Comparison of ENCODE assay signal across 27 mouse cellular contexts in the genomic region with DNA sequence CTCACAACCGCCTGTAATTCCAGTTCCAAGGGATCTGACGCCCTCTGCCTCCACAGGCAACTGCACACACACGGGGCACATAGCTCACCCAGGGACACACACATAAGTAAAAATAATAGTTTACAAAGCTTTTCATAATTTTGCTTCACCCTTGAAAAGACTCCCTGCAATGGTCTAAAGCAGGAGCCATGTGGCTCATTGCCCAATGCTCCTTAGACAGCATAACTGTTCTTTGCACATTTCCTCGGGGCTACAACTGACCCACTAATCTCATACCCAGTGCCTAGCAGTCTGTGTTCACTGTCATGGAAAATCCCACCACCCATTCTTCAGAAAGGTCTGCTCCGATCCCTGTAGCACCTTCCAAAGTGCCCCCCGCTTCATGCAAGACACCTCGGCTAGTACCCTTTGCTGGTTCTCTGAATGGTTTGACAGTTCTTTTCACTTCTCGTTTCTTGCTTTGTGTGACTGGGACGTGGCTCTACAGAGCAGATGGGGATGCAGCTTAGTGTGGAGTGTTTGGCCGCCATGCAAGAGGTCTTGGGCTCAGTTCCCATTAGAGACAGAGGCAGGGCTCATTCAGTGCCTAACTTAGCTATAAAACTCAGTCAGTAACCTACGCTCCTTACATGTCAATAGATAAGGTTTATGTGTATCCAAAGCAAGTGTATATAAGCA. TPM values are rescaled to one million over a fixed set of nuclear protein-coding genes. Genes with fewer than 3 reads are reported as not detected.
DNase-seq lines count a peak whose midpoint lies in the region; ATAC-seq and TF ChIP-seq lines count a peak whose summit lies in the region.
"Had no signal": no experiment of that assay in that cellular context is flagged by ENCODE, and none has a peak within 500 bp of the region (broad histone marks: within the 10 kb centered on the region; RNA-seq: fewer than 3 reads in every experiment).

No protein-coding gene starts in this region.

- peak; percentile 64 to 71 for DNase-seq in cerebellum, postnatal 10 days
- DNase-seq in cerebellum, adult 9-11 months = no peak
- DNase-seq in liver, postnatal 0 days = no peak
- no peak for DNase-seq in layer of hippocampus, postnatal 25 days (ENCODE audit: extremely low spot score in 1 of 2, low spot score in 1 of 2)
- DNase-seq: adrenal gland, postnatal 10 days; cerebellum, adult 8-10 months; gastrocnemius, postnatal 25 days; heart, adult 11 months; heart, postnatal 36 days; kidney, adult 9 months; kidney, postnatal 10 days; left cerebral cortex, postnatal 4 days; lung, embryonic 14.5 days; lung, postnatal 14 days; midbrain, embryonic 14.5 days; thymus, adult 2 months; thymus, postnatal 36 days had no signal

- WGBS in intestine, postnatal 0 days = 94% methylated on average over 11 of the region's 11 CpGs
- 94% methylated on average over 11 of the region's 11 CpGs for WGBS in intestine, embryonic 15.5 days
- WGBS in forebrain, embryonic 16.5 days = 66% methylated on average over 11 of the region's 11 CpGs
- 89% methylated on average over 11 of the region's 11 CpGs for WGBS in liver, postnatal 0 days (ENCODE audit: insufficient replicate concordance)

- H3K4me1 ChIP-seq in intestine, postnatal 0 days (replicated peaks; ENCODE audit: control insufficient read depth, insufficient read depth, low read length) = no peaks in the 10 kb centered on the region
- H3K4me1 ChIP-seq in intestine, embryonic 15.5 days (replicated peaks) = peaks cover 4% of the 10 kb centered on the region; the same call in 1 of the 2 replicates
- H3K4me1 ChIP-seq in forebrain, embryonic 16.5 days (replicated peaks; ENCODE audit: control insufficient read depth, insufficient read depth, low read length) = peaks cover 33% of the 10 kb centered on the region
- peaks cover 30% of the 10 kb centered on the region for H3K4me1 ChIP-seq in liver, postnatal 0 days (ENCODE audit: insufficient read depth)

- H3K4me3 ChIP-seq in intestine, postnatal 0 days (ENCODE audit: low read depth, low read length) = no peak overlapping the region
- no peak overlapping the region for H3K4me3 ChIP-seq in intestine, embryonic 15.5 days (replicated peaks)
- no peak overlapping the region for H3K4me3 ChIP-seq in forebrain, embryonic 16.5 days (replicated peaks; ENCODE audit: low read length)
- H3K4me3 ChIP-seq in liver, postnatal 0 days (ENCODE audit: low read depth, low read length) = no peak overlapping the region
- H3K4me3 ChIP-seq: erythroblast, embryonic 14.5 days; heart, embryonic 10.5 days; heart, embryonic 15.5 days; hindbrain, embryonic 12.5 days had no signal

- TF ChIP-seq EP300 in liver, postnatal 0 days (IDR thresholded peaks at IDR 0.05; ENCODE audit: low read depth) = no peak

- no peak overlapping the region for H3K9ac ChIP-seq in intestine, postnatal 0 days (ENCODE audit: low read depth, low read length)
- H3K9ac ChIP-seq in intestine, embryonic 15.5 days = no peak overlapping the region
- H3K9ac ChIP-seq in forebrain, embryonic 16.5 days (replicated peaks; ENCODE audit: low read depth, low read length) = no peak overlapping the region
- H3K9ac ChIP-seq in liver, postnatal 0 days (replicated peaks) = no peak overlapping the region
- H3K9ac ChIP-seq: heart, embryonic 15.5 days; hindbrain, embryonic 12.5 days; lung, embryonic 14.5 days had no signal

- H3K27ac ChIP-seq in intestine, postnatal 0 days (ENCODE audit: low read depth, low read length) = peak overlapping the region; percentile 28; the same call in 1 of the 2 replicates
- no peak overlapping the region for H3K27ac ChIP-seq in intestine, embryonic 15.5 days
- H3K27ac ChIP-seq in forebrain, embryonic 16.5 days (ENCODE audit: low read length) = peak overlapping the region; percentile 5; the same call in 1 of the 2 replicates
- H3K27ac ChIP-seq in liver, postnatal 0 days (ENCODE audit: low read depth) = peak overlapping the region; percentile 39; the same call in 1 of the 2 replicates
- H3K27ac ChIP-seq: heart, embryonic 10.5 days; heart, embryonic 15.5 days; hindbrain, embryonic 12.5 days; hindbrain, postnatal 0 days had no signal

- peaks cover 88% of the 10 kb centered on the region for H3K36me3 ChIP-seq in intestine, postnatal 0 days (ENCODE audit: control insufficient read depth, insufficient read depth)
- H3K36me3 ChIP-seq in intestine, embryonic 15.5 days = peaks cover 49% of the 10 kb centered on the region
- H3K36me3 ChIP-seq in forebrain, embryonic 16.5 days (ENCODE audit: control insufficient read depth, insufficient read depth) = peaks cover 54% of the 10 kb centered on the region
- peaks cover 85% of the 10 kb centered on the region for H3K36me3 ChIP-seq in liver, postnatal 0 days (replicated peaks; ENCODE audit: insufficient read depth, low read length)

- no peak for TF ChIP-seq CTCF in intestine, postnatal 0 days (IDR thresholded peaks at IDR 0.05; ENCODE audit: low read depth)
- no peak for TF ChIP-seq CTCF in liver, postnatal 0 days (IDR thresholded peaks at IDR 0.05; ENCODE audit: low read depth)

- ATAC-seq in intestine, postnatal 0 days = no peak
- no peak for ATAC-seq in intestine, embryonic 15.5 days
- peak; percentile 48 for ATAC-seq in forebrain, embryonic 16.5 days
- no peak for ATAC-seq in liver, postnatal 0 days
- ATAC-seq: hindbrain, postnatal 0 days; intestine, embryonic 16.5 days had no signal

- no peaks in the 10 kb centered on the region for H3K27me3 ChIP-seq in intestine, postnatal 0 days (replicated peaks; ENCODE audit: control insufficient read depth, insufficient read depth, low read length)
- no peaks in the 10 kb centered on the region for H3K27me3 ChIP-seq in intestine, embryonic 15.5 days (replicated peaks)
- no peaks in the 10 kb centered on the region for H3K27me3 ChIP-seq in forebrain, embryonic 16.5 days (replicated peaks; ENCODE audit: control insufficient read depth, insufficient read depth, low read length)
- no peaks in the 10 kb centered on the region for H3K27me3 ChIP-seq in liver, postnatal 0 days (ENCODE audit: insufficient read depth, low read length)
- H3K27me3 ChIP-seq: heart, embryonic 15.5 days; hindbrain, embryonic 12.5 days had no signal

- H3K4me2 ChIP-seq in intestine, postnatal 0 days (replicated peaks; ENCODE audit: low read depth) = no peak overlapping the region
- H3K4me2 ChIP-seq in intestine, embryonic 15.5 days (replicated peaks) = no peak overlapping the region
- H3K4me2 ChIP-seq in forebrain, embryonic 16.5 days (ENCODE audit: low read length) = no peak overlapping the region
- no peak overlapping the region for H3K4me2 ChIP-seq in liver, postnatal 0 days (ENCODE audit: low read depth, low read length)
- H3K4me2 ChIP-seq: heart, embryonic 15.5 days; hindbrain, embryonic 12.5 days; lung, embryonic 14.5 days had no signal

- no peaks in the 10 kb centered on the region for H3K9me3 ChIP-seq in intestine, postnatal 0 days (ENCODE audit: control insufficient read depth)
- H3K9me3 ChIP-seq in intestine, embryonic 15.5 days = no peaks in the 10 kb centered on the region
- H3K9me3 ChIP-seq in forebrain, embryonic 16.5 days (ENCODE audit: control insufficient read depth, low read length) = no peaks in the 10 kb centered on the region
- no peaks in the 10 kb centered on the region for H3K9me3 ChIP-seq in liver, postnatal 0 days (ENCODE audit: low read length)
- H3K9me3 ChIP-seq: G1E; heart, embryonic 10.5 days; heart, embryonic 15.5 days; hindbrain, embryonic 12.5 days had no signal

RNA-seq across cellular contexts. Expression of gene Nfyb, which starts 8.6 kb away (rescaled TPM):
- 19.8 and 20.2 TPM in 2 replicates for polyA plus RNA-seq in intestine, postnatal 0 days (2015; fragmentation: Nextera tagmentation; extraction: Ambion mirVana)
- polyA plus RNA-seq in intestine, embryonic 15.5 days (2015; fragmentation: Nextera tagmentation; extraction: Ambion mirVana) = 37.9 and 42.7 TPM in 2 replicates
- 60.1 and 72.9 TPM in 2 replicates for polyA plus RNA-seq in forebrain, embryonic 16.5 days (2015; fragmentation: Nextera tagmentation; extraction: Ambion mirVana)
- polyA plus RNA-seq in liver, postnatal 0 days (2015; fragmentation: Nextera tagmentation; extraction: Ambion mirVana) = 26.6 and 30.1 TPM in 2 replicates
- 10 to 100 TPM; 58.4 to 67.7 TPM for total RNA-seq in layer of hippocampus, postnatal 25 days (2021)

RNA-seq across cellular contexts. Expression of gene Hcfc2, which starts 59.4 kb away (rescaled TPM):
- polyA plus RNA-seq in intestine, postnatal 0 days (2015; fragmentation: Nextera tagmentation; extraction: Ambion mirVana) = 18.9 and 23.3 TPM in 2 replicates
- 29.7 and 33.5 TPM in 2 replicates for polyA plus RNA-seq in intestine, embryonic 15.5 days (2015; fragmentation: Nextera tagmentation; extraction: Ambion mirVana)
- polyA plus RNA-seq in forebrain, embryonic 16.5 days (2015; fragmentation: Nextera tagmentation; extraction: Ambion mirVana) = 54.6 and 59.7 TPM in 2 replicates
- 9.3 and 11.9 TPM in 2 replicates for polyA plus RNA-seq in liver, postnatal 0 days (2015; fragmentation: Nextera tagmentation; extraction: Ambion mirVana)
- total RNA-seq in layer of hippocampus, postnatal 25 days (2021) = 10 to 100 TPM; 46.3 to 53.0 TPM

Comparison
In these comparisons a context has a peak if more than half of its experiments do, and no peak if none do; other contexts are left out.
1. DNase-seq: peak in cerebellum, postnatal 10 days (2 of 2); none in cerebellum, adult 9-11 months (single experiment), liver, postnatal 0 days (single experiment) and layer of hippocampus, postnatal 25 days (0 of 2).